Mouse (Mus musculus): ENCODE data around the gene Camkmt. TPM values are rescaled to one million over a fixed set of nuclear protein-coding genes. Genes with fewer than 3 reads are reported as not detected.

Gene Camkmt
- polyA plus RNA-seq, 2 experiments from 2014 or later, result 5.7 to 7.4 TPM

DNA sequence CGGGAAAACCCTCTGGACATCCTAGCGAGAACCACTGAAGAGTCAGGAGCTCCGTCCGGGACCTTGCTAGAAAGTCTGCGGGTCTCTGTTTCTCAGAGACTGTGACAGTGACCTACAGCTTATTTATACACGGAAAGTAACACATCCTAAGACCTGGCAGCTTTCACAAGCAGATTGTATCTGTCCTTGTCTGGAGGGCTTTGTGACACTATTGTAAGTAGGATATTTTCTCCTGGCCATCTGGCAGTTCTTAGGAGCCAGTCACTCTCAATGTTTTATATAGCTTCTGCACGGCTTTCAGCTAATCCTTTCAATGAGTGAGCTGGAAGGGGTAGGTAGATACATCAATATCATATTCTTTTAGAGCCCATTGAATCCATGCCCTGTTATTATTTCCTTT, 218.2 kb downstream of the Camkmt start:
- ATAC-seq, result no peak

DNA sequence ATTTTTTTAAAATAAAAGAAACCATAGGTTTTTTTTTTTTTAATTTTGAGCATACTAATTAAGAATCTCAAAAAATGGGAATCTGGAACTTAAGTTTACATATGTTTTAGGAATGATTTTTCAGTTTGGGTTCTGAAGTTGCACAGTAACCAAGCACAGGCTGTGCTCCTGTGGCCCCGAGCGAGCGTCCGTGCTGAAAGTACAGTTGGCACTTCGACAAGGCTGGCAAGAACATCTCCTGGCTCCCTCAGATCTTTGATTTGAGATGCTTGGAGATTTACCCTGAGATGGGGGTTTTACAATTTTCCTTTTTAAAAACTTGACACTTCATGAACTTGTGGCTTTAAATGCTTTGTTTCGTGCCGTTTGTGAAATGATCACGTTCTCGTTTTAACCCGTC, 218.7 kb downstream of the Camkmt start:
- no peak for ATAC-seq

DNA sequence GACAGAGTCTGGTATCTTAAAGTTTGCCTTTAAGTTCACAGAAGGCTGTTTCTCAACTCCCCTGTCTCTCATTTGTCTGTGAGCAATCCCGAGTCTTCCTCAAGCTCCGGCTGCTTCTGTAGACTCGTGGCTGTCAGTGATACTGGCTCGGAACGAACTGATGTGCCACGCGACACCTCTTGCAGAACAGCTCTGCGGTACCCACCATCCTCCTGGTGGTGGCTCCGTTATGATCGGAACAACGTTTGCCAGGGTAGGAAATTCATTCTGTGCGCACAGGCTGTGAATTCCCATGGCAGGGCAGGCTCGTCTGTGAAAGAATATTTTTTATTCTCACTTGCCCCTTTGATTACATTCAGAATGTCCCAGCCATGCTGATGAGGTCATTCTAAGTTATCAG, 221.0 kb downstream of the Camkmt start:
- no peak for ATAC-seq

DNA sequence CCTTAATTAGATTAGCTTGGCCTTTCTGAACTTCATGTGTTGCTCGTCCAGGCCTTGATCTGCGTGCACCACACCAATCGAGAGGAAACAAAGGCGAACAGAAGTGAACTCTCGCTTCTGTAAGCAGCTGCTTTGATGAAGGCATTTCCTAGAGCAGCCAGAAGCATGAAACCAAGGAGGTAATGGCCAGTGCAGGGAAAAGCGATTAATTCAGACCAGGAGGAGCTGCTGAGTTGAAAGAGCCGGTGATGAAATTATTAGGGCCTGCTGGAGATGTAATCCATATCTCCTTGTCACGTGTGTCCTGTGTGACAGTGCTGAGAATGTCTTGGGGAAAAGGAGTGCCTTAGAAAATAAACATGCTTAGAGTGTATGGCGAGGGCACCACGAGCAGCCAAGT, 228.0 kb downstream of the Camkmt start:
- no peak for ATAC-seq

DNA sequence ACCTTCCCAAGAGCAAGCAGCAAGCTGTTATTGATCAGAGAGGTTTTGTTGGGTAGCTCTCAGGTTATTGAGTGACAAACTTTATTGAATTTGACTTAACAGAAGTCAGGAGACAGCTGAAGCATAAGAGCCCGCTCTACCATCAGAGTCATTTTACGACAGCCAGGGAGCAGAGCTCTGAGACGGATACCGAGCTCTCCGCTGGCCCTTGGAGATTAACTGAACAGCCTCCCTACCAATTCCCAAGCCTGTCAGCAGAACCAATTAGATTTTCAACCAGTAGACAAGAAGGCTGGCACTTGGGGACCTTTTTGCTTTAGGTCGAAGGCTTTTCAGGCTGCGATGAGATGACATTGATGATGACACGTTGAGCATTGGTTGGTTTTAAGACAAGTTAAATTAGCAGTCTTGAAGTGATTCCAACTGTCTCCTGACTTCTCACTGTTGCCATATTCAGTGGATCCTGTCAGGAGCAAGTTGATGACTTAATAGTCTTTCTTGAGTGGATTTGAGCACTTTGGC, 229.5 kb downstream of the Camkmt start:
- no peak for ATAC-seq

DNA sequence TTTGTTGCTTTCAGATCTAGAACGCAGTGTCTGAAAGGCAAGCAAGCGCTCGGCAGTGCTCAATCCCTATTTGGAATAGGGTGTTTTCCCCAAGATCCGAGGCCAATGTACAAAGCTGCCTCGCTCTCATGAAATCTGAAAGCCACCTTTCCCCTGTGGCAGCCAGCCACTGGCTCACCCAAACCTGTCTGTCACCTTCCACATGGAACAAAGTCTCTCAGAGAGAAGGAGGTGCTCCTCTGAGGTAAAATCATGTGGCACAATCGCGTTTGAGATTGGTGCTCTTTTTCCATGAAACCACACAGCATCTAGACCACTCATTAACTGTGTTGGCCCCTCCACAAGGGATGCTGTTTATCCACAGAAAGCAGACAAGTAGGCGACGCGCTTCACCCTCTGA, 238.5 kb downstream of the Camkmt start:
- no peak for ATAC-seq

DNA sequence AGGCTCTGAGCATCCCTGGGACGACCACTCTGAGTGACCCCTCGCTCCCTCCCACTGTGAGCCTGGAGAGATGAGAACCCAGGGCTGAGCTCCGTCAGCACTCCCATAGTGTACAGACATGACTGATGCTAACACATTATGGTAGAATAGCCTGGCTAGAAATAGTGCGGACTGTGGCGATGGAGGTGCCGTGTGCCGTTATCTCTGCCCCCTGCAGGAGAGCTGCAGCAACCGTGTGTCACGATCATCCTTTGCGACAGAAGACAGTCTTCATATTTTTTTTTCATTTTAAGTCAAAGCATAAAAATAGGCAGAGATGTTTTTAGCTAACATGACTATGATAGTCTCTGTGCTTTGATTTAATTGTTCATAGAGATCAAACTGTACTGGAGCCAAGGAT, 245.1 kb downstream of the Camkmt start:
- no peak for ATAC-seq

DNA sequence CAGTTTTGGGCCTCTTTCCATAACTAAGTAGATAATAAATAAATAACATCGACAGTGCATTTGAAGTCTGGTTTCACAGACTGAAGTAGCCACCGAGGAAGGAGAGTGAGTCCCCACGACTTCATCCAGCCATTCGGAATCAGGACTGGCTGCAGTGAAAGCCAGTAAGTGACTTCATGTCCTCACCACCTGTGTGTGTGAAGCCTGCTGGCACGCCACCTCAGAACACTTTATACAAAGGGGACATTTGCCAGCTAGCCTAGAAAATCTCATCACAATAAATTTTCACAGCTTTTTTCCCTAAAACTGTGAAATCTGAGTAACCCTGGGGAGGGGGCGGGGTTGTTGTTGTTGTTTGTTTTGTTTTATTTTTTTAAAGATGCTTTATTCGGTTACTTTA, 247.3 kb downstream of the Camkmt start:
- ATAC-seq, result no peak

DNA sequence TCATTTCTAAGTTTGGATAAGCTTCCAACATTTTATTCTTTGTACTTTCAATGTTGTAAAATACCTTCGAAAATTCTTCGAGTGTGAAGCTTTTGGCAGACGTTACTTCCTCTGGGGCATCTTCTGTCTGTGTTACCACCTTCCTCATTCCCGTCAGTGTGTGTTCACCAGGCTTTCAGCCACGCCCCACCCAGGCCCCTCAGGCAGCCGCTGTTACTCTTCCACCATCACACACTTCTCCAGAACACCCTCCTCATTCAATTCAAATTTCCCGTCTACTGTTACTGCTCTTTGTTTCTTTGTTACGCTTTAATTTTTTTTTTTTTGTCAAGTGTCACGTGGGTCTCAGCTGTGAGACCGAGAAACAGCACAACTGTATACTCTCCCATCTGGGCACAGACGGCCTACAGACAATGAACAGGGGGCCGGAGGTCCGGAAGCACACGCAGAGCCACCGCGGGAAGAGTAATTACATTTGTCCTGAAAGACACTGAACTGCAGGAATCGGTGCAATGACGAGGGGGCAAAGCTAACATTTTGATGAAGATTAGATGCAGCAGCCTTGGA, 250.9 kb downstream of the Camkmt start:
- ATAC-seq, result no peak

DNA sequence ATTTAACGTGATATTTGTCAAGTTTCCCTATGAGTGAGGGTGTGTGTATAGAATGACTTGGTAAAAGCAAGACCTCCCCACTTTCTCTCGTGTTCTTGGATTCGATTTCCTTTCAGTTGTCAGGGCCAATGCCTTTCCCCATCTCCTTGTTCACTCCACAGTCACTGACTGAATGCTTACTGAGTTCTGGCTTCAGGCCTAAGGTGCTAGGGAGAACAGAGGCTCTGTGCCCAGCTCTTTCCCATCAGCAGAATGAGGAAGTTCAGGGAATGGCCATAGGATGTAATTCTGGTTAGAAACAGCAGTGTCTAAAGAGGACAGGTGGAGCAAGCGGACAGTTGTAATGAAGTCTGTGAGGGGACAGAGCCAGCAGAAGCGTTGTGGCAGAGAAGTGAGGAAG, 252.1 kb downstream of the Camkmt start:
- no peak for ATAC-seq

DNA sequence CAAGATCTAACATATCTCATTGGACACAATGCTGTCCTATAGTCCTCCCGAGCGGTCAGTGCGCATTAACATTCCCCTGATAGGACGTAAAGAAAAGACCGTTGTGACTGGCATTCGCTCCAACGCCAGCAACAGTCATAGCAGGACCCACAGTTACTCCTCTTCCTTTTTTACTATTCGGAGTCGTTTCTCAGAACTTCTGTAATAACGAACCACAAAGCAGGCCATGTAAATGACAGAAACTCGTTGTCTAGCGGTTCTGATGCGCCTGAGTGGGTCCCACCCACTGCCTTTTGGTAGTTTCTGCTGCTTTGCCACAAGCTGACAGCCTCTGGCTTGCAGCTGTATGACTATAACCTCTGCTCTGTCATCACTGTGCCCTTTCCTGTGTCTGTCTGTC, 253.1 kb downstream of the Camkmt start:
- no peak for ATAC-seq

DNA sequence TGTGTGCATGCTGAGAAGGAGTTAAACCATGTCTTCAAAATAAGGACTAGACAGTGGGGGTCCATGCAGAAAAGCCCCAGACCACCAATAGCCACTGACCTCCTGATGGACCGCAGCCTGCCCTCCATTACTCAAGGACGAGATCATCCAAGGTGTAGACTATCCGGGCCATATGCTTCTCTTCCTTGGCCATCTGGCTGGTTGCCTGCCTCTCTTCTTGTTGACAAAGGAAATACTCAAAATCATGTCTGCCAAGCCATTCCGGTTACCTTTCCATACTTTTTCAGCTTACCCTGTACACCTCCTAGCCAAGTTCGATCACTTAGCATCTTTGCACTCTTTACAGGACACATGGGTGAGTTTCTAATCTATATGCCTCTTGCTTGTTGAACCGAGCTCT, 256.3 kb downstream of the Camkmt start:
- no peak for ATAC-seq

DNA sequence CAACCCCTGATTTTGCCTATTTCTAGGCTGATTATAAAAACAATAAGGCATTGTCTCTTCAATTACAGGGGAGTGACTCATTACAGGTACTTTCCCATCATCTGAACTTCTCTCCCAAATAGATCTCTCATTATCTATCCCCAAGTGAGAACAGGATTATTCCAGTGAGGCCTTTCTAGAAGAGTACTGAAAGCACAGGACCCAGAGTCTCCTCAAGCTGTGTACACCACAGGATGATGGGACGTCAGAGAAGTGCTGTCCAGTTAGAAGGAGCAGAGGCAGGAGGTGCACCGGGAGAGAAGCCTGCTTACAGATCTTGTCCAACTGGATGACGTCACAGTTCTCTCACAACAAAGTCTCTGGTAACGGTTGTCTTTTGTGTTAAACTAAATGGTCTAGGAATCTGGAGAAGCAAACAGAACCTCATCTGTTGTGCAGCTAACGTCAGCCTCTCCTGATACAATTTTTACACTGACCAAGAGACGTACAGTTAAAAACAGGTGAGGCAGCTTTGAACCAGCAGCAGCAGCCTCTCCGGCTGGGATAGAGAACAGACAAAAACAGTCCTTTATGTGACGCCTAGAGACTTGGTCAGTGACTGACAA, 259.1 kb downstream of the Camkmt start:
- no peak for ATAC-seq

DNA sequence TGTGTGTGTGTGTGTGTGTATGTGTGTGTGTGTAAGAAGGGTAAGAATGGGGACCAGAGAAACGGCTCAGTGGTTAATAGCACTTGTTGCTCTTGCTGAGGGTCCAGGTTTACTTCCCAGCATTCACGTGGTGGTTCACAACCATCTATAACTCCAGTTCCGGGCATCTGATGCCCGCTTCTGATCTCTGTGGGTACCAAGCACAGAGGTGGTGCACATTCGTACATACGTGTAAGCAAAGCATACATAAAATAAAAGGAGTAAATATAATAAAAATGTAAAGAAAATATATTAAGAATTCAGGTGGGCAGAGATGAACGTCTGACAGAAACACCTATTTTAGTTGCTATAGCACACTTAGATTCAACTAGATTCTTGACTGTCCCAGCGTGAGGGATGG, 260.9 kb downstream of the Camkmt start:
- no peak for ATAC-seq

DNA sequence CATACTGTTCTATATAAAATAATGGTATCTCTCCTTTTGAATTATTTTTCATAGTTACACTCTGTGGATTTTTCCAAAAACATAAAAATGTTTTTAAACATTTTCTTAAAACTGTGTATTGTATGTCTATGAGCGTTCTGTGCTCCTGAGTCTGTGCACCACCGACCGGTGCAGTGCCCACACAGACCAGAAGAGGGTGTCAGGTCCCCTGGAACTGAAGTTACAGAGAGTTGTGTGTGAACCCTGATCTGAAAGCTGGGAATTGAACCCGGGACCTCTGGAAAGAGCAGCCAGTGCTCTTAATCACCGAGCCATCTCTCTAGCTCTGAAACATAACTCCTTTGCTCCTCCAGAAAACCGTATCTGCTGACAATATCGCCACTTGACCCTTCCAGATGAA, 262.4 kb downstream of the Camkmt start:
- ATAC-seq, result no peak

DNA sequence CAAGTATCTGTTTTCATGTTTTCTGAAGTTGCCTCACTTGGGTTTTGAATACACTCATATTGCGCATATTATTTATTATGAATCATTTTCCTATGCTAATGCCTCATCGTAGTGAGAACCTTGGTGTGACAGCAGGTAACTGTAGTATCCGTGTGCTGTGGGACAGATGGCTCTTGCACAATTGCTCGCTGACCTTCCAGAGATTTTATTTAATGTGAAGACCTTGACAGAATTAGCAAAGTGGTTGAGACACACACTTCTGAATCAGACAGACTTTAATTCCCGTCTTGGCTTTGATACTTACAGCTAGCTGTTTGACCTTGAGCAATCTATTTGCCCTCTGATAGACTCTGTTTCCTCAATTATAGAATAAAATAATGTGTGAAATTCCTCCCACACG, 262.8 kb downstream of the Camkmt start:
- ATAC-seq, result no peak

DNA sequence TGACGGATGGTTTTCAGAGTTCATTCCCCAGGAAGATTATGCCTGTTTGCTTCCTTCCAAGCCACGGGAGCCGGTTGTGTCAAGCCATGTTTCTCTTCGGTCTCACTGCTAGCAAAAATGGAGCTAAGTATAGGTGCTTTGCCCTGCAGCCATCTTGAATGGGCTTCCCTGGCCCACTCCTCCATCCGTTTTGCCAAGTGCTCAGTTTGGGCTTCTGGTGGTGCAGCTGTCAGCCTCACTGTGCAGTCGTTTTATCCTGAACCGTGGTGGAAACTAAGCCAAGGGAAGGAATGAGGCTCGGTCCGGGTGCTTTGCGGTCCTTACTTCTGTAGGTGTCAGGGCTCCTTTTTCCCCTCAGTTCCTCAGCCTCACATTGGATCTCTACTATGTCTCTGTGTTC, 263.3 kb downstream of the Camkmt start:
- no peak for ATAC-seq

DNA sequence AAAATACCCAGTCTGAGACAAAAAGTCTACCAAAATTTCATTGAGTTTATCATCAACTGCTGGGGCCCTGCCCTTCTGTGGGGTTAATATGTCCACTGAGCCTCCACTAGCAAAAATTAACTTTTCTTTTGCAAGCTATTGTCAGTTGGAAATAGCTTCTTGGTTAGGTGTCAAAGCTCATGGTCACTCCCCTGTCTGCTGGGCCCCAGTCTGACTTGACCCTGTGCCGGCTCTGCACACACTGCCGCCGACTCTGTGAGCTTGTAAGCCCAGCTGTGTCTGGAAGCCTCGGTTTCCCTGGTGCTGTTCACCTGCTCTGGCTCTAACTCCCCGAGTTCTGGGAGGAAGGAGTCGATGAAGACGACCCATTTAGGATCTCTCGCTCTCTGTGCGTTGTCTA, 265.0 kb downstream of the Camkmt start:
- ATAC-seq, result no peak

DNA sequence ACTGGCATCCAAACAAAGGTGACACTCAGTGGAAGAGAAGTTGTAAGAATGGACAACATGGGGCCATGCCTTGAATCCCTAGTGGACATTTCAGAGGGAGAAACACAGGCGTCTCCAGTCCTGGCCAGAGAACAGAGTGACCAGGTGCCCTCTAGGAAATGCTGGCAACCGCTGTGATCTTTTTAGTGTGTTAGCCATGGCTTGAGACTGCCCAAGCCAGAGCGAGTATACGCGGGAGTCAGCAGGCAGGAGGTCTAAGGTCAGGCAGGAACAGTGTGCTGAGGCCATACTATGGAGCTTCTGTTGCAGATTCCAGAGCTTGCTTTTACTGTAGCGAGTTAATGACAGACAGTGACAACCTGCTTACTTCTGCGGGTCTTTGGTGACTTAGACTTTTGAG, 270.7 kb downstream of the Camkmt start:
- no peak for ATAC-seq

DNA sequence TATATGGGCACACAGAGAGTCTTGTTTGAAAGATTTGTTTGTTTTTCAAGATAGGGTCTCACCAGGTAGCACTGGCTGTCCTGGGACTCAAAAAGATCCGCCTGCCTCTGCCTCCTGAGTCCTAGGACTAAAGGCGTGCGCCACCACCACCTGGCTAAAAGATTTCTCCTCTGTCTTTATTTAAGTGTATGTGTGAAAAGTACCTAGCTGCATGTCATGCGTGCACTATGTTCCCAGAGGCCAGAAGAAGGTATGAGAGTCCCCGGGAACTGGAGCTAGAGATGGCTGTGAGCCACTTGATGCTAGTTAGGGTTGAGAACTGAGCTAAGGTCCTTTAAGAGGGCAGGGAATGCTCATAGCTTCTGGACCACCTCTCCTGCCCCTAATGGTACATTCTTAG, 277.0 kb downstream of the Camkmt start:
- ATAC-seq, result no peak

DNA sequence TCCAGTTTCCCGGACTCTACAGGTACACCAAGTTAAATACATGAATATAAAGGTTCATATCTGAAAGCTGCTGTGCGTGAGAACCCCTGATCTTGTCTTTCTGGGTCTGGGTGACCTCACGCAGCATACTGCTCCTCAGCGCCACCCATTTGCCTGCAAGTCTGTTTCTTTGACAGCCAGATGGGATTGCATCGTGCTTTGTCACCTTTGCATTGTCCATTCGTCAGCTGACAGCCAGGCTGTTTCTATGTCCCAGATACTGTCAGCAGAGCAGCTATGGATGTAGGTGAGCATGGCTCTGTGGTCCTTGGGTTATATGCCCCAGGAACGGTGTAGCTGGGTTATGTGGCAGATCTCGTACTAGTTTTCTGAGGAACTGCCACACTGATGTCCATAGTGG, 278.4 kb downstream of the Camkmt start:
- ATAC-seq, result no peak

DNA sequence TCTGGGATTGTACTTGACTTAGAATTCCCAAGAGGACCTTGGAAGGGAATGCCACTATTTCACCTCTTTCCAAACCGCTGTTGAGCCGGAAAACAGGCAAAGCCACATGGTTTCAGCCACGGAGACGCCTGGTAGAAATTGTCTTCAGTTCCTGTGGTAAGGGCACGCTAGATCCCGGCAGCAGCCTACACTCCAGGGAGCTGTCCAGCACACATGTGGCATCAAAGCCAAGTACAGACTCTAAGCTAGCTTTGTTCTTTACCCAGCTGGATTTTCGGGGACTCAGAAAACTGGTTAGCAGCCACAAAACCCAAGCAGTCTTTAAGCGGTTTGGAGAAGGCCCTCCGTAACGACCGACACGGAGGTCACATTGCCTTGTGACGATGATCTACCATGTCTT, 281.7 kb downstream of the Camkmt start:
- ATAC-seq, result no peak

DNA sequence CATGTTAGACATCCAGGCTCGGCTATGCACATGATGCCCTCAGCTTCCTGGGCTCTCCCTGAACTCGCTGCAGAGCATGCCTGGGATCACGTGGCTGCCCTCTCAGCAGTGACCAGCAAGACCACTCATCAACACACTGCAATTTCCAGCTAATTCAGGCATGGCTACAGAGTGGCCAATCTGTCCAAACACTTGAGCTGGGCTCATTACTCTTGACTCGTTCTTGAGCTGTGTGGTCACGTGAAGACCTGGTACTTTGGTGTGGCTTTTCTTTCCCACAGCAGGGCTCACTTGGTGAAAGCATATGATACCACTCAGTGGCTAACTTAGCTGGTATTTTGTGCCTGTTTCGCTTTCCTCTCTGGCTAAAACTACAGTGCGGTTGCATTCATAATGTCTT, 282.2 kb downstream of the Camkmt start:
- ATAC-seq, result no peak

DNA sequence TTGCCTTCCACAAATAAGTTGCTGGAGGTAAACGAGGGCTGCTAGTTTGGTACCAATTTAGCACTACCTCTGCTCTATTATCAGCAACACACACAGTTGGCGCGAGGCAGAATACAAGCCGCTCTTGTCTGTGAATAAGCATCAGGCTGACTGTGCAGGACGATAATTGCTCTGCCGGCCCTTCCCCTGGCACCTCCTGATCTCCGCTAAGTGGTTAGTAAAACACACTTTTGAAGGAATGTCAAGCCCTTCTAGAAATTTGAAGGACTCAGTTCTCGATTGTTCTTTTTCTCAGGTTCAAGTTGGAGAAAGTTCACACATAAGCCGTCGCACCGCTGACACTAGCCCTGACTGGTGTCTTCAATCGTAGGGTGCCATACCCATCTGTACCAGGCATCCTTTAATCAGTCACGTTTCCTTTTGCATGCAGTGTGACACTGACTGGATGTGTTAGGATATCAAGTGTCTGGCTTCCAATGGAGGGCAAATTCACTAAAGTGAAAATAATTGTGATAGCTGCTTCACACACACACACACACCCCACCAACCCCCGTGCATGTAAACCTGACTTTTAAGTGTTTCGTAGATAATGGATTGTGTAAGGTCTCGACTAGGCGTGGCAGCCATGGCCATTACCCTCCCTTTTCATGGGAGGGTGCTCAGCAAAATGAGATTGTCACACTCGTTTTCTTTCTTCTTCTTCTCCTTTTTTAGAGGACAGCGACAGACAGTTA, 283.9 kb downstream of the Camkmt start:
- no peak for ATAC-seq

DNA sequence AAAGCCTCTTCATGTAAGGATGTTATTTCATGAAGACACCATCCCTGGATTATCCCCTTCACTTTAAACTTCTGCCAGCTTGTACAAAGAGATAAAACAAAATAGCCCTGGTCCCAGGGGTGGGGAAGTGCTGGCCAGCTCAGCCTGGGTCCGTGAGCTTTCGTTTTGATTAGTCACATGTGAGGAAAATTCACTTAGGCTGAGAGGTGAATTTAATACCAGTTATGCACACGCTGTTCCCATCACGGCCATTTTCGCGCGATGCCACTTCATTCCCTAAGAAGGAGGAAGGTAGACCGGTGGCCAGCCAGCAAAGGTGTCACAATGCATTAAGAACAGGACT, 284.5 kb downstream of the Camkmt start:
- ATAC-seq, result no peak

Data from CD4-positive, CD25-positive, alpha-beta regulatory T cell, adult 4 months (primary cell).